Mouse (Mus musculus): ENCODE data around the gene Bdkrb2.

Gene Bdkrb2

DNA sequence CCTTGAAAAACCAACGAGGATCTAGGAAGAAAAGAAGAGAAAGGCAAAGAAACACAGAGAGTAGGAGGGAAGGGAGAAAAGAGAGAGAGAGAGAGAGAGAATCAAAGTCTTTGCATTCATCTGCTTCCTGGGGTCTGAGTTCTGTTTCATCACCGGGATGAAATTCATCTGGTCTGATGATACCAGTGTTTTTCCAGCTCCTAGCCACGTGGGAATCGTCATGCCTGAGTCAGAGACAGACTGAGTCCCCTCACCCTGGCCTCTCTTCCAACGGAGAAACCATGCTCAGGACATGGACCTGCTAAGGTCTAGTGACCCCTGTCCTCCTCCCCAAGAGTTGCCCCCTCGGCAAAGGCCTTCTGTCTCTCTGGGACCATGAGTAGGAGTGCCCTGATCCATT lies 16.5 kb upstream of the Bdkrb2 start:
- DNase-seq (ENCODE audit: low spot score in 2 of 2): no peak

DNA sequence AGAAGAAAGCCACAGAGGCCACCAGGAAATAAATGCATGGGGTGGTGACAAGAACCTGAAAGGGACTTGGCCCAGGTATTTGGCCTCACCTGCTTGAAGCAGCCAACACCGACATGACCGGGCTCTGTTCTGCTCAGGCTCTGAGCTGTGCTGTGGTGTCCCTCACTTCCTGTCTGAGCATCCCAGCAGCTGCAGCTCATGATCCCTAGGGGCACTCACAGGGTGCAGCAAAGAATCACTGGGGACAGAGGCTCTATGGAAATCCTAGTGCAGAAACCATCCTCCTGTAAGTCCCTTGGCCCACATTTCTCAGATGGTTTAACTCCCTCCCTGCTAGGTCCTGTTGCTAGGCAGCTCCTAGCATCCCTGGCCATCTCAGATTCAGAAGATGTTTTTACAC lies 15.9 kb upstream of the Bdkrb2 start:
- no peak for DNase-seq (ENCODE audit: low spot score in 2 of 2)

DNA sequence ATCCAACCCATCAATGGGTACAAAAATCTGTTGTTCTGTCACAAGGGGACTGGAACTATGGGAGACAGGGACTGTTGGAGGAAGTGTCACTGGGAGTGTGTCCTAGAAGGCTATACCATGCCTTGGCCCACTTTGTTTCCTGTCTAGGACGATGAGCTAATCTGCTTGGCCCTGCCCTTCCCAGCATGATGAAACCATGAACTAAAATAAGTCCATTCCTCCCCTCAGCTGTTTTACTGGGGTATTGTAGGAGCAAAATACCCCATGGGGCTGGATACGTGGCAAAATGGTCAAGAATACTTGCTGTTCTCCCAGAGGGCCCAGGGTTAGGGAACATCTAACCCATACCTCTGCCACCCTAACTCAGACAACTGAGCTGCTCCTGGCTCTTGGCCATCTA lies 15.0 kb upstream of the Bdkrb2 start:
- DNase-seq (ENCODE audit: low spot score in 2 of 2): no peak

DNA sequence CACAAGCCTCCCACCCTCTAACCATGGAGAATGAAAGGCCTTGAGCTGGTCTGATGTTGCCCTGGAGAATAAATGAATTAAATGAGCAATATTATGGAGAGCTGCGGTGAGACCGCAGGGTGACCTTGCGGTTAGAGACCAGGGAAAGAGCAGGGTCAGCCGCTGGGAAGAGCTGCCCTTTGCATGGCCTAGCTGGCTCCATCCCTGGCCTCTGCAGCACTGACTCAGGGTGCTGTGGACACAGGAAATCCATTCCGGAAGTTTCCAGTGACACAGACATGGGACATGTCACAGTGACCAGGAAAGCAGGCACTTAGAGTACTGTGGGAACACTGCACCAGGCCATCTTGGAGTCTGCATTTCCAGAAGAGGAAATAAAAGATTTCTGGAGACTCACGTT lies 14.1 kb upstream of the Bdkrb2 start:
- DNase-seq (ENCODE audit: low spot score in 2 of 2): no peak

DNA sequence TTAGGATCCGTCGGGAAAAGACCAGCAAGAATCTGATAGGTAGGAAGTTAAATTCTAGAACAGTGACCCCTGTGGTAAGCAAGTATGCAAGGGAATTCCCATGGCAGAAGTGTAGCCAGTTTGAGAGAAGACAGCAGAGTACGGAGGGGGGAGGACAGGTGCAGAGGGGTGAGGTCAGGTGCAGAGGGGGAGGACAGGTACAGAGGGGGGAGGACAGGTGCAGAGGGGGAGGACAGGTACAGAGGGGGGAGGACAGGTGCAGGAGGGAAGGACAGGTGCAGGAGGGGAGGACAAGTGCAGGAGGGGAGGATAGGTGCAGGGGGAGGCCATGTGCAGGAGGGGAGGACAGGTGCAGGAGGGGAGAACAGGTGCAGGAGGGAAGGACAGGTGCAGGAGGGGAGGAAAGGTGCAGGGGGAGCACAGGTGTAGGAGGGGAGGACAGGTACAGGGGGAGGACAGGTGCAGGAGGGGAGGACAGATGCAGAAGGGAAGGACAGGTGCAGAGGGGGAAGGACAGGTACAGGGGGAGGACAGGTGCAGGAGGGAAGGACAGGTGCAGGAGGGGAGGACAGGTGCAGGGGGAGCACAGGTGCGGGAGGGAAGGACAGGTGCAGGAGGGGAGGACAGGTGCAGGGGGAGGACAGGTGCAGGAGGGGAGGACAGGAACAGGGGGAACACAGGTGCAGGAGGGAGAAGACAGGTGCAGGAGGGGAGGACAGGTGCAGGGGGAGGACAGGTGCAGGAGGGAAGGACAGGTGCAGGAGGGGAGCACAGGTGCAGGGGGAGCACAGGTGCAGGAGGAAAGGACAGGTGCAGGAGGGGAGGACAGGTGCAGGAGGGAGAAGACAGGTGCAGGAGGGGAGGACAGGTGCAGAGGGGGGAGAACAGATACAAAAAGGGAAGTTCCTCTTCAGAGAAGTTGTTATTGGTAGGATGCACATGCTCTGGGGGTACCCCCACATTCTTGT lies 12.9 kb upstream of the Bdkrb2 start:
- DNase-seq (ENCODE audit: low spot score in 2 of 2): no peak

DNA sequence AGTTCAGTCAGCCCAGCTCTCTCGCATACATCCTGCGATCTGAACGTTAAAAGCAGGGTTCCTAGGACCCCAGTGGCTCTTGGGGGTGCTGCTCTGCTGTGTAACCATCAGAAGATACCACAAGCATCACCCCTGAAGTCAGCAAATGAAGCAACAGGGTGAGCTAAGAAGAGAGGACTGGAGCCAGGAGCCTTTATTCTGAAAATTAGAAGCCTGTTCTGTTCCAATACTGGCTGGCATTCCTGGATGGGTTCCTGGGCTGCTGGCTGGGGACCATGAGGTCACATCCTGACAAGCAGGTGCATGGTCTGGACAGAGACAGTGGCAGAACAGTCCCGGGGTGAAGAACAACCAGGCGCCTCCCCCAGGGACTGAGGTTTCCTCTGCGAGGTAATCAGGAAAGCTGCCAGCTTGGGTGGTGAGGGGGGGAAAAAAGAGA lies 11.5 kb upstream of the Bdkrb2 start:
- no peak for DNase-seq (ENCODE audit: low spot score in 2 of 2)

DNA sequence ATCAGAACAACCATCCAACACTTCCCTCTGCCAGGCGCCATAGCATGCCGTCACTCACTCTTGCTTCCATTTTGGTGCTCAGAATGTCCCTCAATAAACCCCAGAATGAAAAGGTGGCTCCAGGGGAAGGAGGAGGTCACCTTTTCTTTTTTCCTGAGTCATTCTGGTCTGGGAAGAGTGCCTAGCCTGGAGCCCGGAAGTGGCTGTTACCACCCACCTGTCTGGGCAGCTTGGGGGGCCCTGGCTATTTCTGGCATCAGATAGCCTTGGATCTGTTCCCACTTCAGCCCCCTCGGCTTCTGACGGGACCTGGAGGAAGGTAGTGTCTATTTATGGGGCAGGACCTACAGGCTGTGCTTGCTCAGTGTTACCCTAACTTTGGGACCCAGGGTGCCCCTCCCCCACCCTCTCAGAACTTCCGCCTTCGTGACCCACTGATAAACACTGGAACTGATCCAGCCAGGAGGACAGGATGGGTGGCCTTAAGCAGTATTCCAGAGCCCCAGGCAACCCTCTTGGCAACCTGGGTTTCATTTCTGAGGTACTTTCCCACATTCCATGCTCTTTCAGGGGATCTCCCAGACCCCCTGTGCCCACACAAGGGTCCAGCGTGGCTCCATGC lies 8.8 kb upstream of the Bdkrb2 start:
- DNase-seq (ENCODE audit: low spot score in 2 of 2): no peak

DNA sequence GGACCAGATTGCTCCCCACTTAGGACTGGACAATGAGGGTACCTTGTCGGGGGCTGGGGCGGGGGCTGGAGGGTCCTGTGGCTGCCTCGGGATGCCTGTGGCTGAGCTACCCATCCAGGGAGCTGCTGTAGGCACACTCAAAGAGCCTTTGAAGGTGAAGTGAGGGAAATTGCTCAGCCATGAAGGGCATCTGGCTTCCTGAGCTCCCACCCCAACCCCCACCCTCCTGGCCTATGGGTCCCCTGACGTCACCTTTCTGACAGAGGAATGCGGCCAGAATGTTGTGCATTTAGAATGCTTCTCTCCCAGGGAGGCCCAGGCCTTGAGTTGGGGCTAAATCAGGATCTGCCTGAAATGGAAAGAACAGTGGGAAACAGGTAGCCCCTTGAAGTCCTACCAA lies 7.9 kb upstream of the Bdkrb2 start:
- DNase-seq (ENCODE audit: low spot score in 2 of 2): no peak

DNA sequence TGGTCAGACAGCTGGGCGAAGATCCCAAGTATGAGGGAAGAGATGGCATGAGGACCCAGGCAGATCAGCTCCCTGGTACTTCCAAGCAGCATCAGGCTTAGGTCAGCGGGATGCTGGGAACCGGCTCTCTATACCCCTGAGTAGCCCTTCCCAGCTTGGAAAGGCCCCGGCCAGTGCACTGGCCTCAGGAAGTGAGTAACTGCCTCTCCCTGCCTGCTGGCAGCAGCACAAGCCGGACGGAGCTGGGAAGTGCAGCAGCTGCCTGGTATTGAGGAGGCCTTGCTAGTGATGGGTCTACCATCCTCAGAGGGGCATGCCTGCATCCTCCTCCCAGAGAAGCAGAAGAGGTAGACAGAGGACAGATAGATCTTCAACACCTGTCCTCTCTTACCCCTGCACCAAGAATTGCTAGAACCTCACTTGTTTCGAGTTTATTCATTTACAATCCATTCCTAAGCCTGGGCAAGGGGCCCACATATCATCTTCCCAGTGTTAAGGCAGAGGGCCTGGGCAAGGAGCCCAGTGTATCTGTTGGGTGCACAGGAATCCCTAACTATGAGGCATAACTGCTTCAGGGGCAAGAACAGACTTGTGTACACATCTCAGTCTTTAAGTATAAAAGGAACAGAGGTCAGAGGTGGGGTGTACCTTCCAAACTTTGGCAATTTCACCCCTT lies 5.6 kb upstream of the Bdkrb2 start:
- DNase-seq (ENCODE audit: low spot score in 2 of 2): peak in 1 of 2 experiments; percentile 47

DNA sequence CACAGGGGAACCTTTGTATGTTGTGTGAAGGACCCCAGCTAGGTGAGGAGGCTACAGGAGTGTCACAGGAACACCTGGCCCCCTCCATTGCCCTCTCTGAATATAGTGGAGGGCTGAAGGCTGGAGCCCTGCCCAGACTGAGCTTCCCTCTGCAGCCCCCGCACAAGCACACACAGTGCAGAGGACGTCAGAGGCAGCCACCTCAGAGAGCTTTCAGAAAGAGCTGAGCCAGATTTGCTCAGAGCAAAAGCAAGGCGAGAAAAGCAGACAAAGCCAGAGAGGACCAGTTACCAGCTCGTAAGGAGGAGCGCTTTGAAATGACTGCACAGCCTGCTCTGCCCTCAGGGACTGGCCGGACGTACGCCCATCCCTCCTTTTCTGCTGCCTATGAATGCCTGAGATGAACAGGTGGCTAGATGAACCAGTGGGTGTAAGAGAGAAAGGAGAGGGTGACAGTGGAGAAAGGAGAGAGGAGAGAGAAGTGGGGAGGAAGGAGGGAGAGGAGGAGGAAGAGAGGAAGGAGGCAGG lies 2.0 kb upstream of the Bdkrb2 start:
- no peak for DNase-seq (ENCODE audit: low spot score in 2 of 2)

DNA sequence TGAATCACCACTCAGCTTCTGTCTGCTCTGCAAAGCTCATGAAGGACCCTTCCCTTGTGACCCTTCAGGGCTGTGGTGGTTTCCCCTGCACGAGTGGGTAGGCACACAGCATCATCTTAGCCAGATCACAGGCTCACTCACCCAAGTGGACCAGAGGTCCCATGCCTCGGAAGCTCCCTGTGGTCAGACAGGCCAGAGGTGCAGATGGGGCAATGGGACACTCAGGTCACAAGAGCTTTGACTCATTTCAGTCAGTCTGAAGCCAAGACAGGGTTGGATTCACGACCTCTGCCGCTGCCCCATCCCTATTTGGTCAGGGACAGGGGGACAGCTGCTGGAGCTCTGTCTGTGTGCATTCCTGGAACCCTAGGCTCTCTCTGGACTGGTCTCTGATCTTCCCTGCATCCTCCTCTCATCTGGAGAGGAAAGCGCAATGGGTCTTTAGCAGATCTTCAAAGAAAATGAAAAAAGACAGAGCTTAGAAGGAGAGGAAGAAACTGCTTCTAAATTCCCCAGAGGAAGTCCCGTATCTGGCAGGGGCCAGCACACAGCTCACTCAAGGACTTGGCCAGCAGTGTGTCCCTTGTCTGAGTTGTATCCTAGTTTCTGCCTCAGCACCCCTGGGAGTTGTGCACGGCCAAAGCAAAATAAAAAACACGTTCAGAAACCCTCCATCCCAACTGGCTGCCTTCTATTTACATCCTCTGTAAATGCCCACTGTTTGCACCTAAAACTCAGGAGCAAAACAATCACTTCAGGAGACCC lies 788 bp upstream of the Bdkrb2 start:
- no peak for DNase-seq (ENCODE audit: low spot score in 2 of 2)

DNA sequence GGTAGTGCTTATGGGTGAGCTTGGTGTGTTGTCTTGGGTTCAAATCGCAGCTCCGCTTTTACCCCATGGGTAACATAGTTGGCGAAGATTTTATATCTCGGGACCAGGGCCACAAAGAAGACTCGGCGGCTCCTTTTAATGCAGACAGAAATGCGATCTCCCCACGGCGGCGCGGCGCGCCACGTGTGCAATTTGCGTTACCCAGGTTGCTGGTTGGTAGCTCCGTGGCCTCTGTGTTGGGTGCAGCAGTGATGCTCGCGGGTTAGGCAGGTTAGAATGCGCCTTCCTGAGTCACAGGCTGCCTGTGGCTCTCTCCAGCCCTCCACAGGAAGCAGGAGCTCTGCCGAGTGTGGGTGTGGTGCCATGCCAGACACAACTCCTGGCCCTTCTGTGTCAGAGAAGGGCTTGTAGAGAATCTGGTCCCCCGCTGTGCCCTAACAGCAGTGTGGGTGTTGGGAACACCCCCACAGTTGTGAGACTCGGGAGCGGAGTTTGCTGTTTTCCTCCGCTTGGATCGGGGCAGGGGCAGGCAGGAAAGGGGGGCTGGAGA lies 775 bp downstream of the Bdkrb2 start:
- DNase-seq (ENCODE audit: low spot score in 2 of 2): no peak

DNA sequence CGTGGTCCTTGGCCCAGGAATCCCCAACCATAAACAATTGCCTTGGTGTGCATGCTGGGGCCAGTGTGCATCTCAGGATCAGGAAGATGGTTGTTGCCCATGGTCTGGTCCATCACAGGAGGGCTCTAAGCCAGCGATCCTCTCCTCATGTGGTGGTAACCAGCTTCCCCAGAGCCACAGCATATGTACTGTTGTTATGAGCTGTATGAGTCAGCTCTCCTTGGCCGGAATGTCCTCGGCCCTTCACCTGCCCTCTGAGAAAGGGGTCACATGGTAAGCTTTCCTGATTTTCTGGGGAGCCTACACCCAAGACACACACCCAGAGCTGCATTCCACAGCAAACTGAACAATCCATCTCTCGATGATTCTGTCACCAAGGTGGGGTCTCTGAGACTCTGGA lies 2.2 kb downstream of the Bdkrb2 start:
- DNase-seq (ENCODE audit: low spot score in 2 of 2): no peak

DNA sequence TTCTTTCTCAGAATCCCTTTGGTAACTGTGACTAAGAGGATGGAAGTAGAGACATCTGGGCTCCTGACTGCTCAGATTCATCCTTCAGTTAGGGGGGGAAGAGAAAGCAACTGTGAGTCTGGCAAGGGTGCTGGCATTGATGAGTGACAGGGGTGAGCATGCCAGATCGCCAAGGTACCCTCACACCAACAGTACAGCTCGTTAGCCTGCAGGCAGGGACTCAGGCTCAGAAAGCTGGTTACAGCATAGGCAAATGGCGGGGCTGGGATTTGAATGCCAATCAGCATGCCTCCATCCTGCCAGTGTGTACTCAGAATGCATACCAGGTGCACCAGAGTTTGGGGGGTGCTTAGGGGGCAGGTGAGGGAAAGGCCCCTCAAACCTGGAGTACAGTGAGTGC lies 8.8 kb downstream of the Bdkrb2 start:
- no peak for DNase-seq (ENCODE audit: low spot score in 2 of 2)

DNA sequence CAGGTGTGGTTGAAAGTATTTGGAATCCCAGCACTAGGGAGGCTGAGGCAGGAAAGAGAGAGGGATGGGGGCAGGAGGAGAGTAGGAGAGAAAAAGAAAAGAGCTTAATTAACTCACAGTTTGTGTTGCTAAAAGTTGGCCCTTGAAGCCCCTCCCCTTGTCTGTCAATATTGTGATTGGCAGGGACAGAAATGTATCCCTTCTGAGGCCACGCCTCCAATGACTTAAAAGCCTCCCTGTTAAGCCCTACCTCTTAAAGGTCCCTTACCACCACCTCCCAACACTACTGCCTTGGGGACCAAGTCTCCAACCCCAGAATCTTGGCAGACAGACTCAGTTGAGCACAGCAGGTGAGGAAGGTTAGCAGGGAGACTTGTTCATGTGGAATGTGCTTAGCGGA lies 9.6 kb downstream of the Bdkrb2 start:
- no peak for DNase-seq (ENCODE audit: low spot score in 2 of 2)

DNA sequence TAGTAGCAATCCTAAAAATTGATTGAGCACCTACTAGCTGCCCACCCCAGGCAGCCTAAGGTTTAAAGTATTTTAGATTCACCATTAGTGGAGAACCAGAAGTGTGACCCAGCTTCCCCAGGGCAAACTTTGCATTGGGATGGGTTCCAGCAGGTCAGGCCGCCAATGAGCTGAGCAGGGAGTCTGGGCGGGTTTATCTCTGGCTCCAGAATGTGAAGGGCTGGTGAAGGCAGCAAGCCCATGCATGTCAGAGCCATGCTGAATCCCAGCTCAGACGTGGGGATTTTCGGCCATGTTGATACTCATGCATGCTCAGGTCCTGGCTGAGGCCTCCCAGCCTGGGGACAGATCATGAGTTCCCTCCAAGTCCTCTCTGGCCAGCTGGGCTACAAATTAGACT lies 11.3 kb downstream of the Bdkrb2 start:
- DNase-seq (ENCODE audit: low spot score in 2 of 2): no peak

DNA sequence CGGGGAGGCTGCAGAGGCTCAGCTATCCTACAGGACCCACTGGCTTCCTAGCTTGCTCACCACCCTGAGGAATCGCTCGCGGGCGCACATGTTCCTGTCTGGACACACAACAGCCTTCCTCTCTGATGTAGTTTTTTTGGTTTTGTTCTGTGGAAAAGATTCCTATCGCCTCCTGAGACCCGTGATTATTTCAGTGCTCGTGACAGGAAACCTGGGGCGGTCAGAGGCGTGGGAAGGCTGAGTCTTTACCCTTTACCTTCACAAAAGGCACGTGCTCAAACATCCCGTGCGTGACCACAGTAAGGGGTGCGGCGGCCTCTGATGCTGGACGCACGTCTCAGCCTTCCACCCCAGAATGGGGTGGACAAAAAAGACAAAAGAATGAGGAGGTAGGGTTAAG lies 17.5 kb downstream of the Bdkrb2 start:
- DNase-seq (ENCODE audit: low spot score in 2 of 2): no peak

DNA sequence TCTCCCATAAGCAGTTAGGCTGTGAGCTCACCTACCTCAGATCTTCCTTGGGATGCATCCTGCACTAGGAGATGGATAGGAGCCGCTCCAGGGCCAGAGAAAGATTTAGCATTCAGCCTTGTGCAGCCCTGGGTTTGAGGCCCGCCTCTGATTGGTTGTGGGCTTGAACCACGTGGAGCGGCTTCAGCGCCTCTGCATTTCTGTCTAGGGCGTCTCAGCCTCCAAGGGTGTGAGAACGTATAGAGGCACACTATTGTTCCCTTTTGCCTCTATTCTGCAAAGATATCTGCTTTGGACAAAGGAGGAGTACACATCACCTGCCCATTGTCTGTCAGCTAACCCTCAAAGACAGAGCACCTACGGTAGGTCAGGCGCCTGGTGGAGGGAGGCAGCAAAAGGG lies 19.5 kb downstream of the Bdkrb2 start:
- no peak for DNase-seq (ENCODE audit: low spot score in 2 of 2)

DNA sequence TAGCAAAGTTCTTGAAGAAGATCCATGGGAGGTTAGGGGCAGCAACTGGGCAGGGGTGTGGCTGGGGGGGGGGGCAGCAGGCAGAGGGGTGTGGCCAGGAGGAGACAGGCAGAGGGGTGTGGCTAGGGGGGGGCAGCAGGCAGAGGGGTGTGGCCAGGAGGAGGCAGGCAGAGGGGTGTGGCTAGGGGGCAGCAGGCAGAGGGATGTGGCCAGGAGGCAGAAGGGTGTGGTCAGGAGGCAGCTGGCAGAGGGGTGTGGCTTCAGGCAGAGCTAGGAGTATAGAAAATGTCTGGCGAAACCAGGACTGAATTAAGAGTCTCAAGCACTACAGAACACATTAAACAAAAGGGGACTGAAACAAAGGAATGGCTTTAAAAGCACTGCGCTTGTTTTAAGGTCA lies 20.5 kb downstream of the Bdkrb2 start:
- DNase-seq (ENCODE audit: low spot score in 2 of 2): no peak

DNA sequence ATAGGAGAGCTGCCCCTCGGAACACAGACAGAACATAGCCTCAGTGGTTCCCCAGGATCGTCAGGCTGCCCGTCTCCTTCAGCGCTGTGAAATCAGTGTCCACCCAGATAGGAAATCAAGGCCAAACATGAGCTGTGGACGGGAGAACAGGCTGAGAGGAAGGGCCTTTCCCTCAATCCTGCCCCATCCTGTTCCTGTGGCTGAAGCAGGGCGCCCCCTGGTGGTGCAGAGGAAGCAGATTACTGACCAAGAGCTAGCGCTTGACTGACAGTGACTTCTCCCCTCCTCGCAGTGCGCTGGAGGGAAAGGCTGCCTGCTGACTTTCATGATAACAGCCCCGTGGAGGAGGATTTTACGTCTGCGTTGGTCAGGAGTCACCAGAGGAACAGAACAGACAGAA lies 21.8 kb downstream of the Bdkrb2 start:
- peak; percentile 67 to 75 for DNase-seq (ENCODE audit: low spot score in 2 of 2)

DNA sequence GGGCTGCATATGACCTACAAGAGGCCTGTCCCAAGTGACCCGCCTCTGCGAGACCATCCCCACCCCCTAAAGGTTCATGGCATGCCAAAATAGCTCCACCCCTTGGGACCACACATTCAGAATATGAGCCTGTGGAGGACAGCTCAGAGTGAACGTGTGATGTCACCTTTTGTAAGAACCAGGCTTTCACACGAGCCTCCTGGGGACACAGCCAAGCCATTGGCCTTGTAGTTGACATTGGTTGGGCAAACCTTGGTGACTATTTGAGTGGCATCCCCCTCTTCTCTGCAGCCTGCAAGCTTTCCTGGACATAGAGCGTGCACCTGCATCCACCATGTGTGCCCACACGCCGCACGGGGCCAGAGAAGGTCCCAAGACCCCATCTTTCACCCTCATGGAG lies 24.5 kb downstream of the Bdkrb2 start:
- no peak for DNase-seq (ENCODE audit: low spot score in 2 of 2)

All from urinary bladder, postnatal 4 days (tissue).